Mouse (Mus musculus): ENCODE results near the gene Cnih2.
A peak's percentile ranks its signal among the peaks of the same experiment; 100 is the strongest.
"Not testable (repeated sequence)": the region's sequence is repeated elsewhere in the genome, so short reads cannot be mapped to it uniquely, and the experiment has no call there.

Cnih2 gene

DNA sequence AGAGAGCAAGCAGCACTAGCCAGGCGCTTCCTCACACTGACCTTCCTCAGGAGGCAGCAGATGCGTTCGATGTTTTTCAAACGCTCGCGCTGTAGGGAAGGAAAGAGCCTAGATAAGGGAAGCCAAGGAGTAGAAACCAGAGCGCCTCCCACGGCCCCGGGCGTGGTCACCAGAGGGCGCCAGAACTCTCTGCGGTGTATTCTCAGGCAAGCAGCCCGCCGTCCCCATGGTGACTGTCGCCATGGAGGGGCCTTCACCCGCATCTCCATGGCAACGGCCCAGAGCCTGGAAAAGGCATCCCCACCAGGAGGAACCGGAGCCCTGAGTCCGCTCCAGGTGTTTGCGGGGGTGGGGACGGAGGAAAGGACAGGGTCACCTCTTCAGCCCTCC lies 4.1 kb downstream of the Cnih2 start:
- DNase-seq (ENCODE audit: low read depth, low spot score): peak; percentile 97

GRCm38 (mm10) chr19:5093481-5094242 lies 4.7 kb downstream of the Cnih2 start:
- no peak for DNase-seq (ENCODE audit: low read depth, low spot score)

DNA sequence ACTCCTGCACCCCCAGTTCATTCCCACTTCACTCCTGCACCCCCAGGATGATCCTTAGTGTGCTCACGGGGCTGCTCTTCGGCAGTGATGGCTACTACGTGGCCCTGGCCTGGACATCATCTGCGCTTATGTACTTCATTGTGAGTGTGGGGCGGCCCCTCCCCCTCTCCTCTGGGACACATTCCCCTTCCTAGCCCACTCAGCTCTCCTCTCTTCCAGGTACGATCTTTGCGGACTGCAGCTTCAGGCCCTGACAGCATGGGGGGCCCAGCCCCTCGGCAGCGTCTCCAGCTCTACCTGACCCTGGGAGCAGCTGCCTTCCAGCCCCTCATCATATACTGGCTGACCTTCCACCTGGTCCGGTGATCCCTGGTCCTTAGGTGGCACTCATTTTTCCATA lies 6.2 kb downstream of the Cnih2 start:
- DNase-seq (ENCODE audit: low read depth, low spot score): no peak

DNA sequence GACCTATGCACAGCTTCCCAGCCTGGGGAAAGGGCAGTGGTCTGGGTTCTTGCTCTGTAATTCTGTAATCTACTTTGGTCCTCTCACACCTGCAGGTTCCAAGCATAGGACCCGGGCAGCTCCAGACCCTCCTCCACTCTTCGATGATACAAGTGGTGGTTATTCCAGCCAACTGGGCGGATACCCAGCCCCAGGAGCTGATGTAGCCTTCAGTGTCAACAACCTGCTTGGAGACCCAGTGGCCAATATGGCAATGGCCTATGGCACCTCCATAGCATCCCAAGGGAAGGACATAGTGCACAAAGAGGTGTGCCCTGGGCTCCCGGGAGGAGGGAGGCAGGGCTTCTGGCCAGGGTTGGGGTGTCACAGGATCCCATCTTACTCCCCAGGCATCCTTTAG lies 9.0 kb downstream of the Cnih2 start:
- DNase-seq (ENCODE audit: low read depth, low spot score): no peak

DNA sequence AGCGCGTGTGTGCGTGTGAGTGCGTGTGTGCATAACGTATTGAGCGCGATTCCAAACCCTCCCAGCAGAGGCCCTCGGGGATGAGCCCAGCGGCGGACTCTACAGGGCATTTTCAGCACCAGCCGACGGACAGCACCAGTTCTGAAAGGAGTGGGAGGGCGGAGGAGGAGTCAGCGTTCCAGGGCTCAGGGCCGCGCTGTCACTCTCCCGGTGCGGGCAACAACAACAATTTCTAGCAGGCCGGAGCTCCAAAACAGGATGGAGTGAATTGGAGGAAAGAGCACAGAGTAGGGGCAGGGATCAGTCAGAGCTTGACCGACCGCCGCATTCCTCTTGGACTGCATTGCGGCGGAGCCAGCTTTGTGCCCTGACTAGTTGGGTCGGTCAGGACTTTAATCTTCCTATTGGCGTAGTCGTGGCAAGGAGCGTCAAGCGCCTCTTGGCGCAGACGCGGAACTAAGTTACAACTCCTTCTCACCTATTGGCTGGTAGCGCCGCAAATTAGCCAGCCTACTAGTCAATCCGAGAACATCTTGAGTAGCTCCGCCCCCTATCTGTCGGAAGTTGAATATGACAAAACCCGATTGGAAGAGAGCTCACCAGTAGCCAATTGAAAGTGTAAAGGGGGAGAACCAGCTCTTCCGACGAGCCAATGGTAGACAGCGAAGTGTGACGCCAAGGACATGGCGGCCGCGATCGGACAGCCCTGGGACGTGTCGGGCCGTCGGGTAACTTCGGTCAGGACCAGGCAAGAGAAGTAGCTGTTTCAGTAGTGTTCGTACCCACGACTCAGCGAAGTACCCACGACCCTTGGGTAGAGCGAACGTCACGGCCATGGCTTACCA lies 10.2 kb downstream of the Cnih2 start, which contains the start of gene Yif1a:
TSS of gene Yif1a (plus strand) at position 655 of the 845 bp plus-strand sequence.
- DNase-seq (ENCODE audit: low read depth, low spot score): peak; percentile 99

- DNase-seq (ENCODE audit: low read depth, low spot score): not testable (repeated sequence)
Observed at GRCm38 (mm10) chr19:5086533-5086932, 11.8 kb downstream of the Cnih2 start.

GRCm38 (mm10) chr19:5085145-5085863 lies 13.0 kb downstream of the Cnih2 start, which contains the start of gene Tmem151a:
TSS of gene Tmem151a (minus strand) at chr19:5085531.
- DNase-seq (ENCODE audit: low read depth, low spot score): peak; percentile 16

- no peak for DNase-seq (ENCODE audit: low read depth, low spot score)
Observed at GRCm38 (mm10) chr19:5084834-5085144, 13.5 kb downstream of the Cnih2 start.

- DNase-seq (ENCODE audit: low read depth, low spot score): no peak
Observed at GRCm38 (mm10) chr19:5083961-5084833, 14.1 kb downstream of the Cnih2 start.

DNA sequence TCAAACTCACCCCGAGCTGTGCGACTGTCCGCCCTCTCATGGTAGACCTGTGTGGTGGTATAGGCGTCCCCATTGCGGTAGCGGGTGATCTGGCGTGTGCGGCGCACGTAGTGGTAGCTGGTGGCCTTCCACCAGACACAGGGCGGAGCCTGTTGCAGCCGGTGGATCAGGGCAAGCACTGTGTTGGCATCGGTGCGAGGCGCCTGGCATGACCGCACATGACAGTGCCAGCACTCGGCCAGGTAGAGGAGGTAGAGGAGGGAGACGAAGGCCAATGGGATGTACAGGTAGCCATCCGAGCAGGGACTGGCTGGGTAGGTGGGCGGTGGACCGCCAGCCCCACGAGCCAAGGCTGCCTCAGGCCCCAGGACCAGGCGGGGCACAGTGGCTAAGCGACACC lies 15.7 kb downstream of the Cnih2 start:
- peak; percentile 61 for DNase-seq (ENCODE audit: low read depth, low spot score)

DNA sequence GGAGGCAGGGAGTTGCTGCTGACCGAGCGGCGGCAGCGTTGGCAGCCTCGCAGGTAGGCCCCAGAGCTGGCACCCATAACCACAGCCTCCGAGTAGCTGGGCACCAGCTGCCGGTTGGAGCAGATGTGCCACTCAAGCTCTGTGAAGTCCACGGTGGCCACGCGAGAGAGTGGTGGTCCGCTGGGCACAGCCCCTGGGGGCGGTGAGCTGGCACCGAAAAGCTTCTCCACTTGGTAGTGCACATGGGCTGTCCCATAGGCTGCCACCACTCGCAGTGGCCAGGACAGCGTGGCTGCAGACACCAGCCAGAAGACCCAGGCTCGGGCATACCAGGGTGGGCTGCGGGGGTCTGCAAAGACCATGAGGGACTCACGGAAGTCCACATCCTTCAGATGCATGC lies 16.3 kb downstream of the Cnih2 start:
- DNase-seq (ENCODE audit: low read depth, low spot score): no peak

GRCm38 (mm10) chr19:5079279-5079678 lies 19.0 kb downstream of the Cnih2 start:
- DNase-seq (ENCODE audit: low read depth, low spot score): no peak

DNA sequence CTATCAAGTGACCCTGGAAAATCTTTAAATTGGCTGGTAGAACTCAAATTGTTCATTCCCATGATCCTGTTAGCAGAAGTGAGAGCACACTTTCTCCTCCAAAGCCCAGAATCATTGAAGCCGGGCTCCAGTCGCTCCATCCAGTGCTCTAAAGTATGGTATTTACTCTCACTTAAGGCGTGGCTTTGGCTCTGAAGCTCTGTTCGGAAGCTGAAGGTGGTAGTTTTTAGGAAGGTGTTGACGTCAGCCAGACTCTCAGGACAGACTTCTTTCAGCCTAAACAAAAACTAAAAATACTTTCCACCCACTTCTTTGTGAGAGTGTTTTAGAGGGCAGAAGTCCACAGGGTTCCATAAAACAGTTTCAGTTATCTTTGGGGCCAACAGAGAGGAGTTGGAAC lies 24.8 kb downstream of the Cnih2 start:
- no peak for DNase-seq (ENCODE audit: low read depth, low spot score)

DNA sequence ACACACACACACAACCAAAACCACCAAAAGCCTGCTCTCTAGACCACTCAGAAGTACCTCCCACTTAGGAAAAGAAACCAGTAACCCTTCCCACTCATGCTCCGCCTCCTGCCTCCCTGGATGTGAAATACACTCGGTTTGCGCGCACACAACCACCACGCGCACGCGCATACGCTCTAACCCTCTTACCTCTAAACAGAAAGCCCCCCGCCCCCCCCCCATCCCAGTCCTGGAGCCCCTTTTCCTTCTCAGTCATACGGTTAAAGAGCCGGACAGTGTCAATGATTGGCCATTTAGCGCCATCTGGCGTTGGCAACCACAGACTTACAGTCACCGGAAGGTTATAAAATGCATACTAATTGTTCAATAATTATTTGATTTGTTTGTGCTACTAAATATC lies 25.3 kb downstream of the Cnih2 start:
- DNase-seq (ENCODE audit: low read depth, low spot score): peak; percentile 88

GRCm38 (mm10) chr19:5072389-5073019 lies 25.8 kb downstream of the Cnih2 start:
- DNase-seq (ENCODE audit: low read depth, low spot score): peak; percentile 90

GRCm38 (mm10) chr19:5071545-5072369 lies 26.6 kb downstream of the Cnih2 start:
- DNase-seq (ENCODE audit: low read depth, low spot score): peak; percentile 98

DNA sequence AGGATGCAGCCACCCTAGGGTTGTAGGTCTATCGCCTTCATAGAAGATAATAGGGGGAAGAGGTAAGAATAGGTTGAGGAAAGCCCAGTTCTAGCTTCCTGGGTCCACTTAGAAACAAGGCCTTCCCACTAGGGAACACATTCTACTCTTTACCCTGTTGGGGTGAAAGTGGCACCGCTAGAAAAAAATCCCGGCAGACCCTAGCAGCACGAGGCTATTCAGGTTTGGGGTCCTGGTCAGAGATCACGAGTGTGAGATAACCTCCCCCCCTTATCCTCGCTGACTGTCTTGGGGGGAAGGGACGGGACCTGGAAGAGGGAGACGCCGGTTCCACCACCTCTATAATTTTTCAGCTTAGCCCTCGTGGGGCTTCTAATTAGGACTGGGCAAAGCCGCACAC lies 27.2 kb downstream of the Cnih2 start:
- DNase-seq (ENCODE audit: low read depth, low spot score): no peak

- no peak for DNase-seq (ENCODE audit: low read depth, low spot score)
Observed at GRCm38 (mm10) chr19:5069978-5070377, 28.3 kb downstream of the Cnih2 start.

GRCm38 (mm10) chr19:5069486-5069885 lies 28.8 kb downstream of the Cnih2 start:
- DNase-seq (ENCODE audit: low read depth, low spot score): no peak
